Mouse (Mus musculus) c-Kit-positive CD71-positive TER-119-negative erythroid progenitor cells, embryonic 14.5 days (primary cell): ENCODE results near the gene Epb42.
"Not testable (repeated sequence)": the region's sequence is repeated elsewhere in the genome, so short reads cannot be mapped to it uniquely, and the experiment has no call there.

Source experiments
- DNase-seq: peaks from one replicate; pipeline ENCODE4 v3.0.0-alpha.2; 2013; ENCODE audit warnings: low read depth

Gene Epb42

GRCm38 (mm10) chr2:121007925-121008663, 28.8 kb downstream of the Epb42 start, which contains the start of gene Ccndbp1:
Gene Ccndbp1, plus strand, starts transcription at chr2:121008403.
- DNase-seq: peak; percentile 88

DNA sequence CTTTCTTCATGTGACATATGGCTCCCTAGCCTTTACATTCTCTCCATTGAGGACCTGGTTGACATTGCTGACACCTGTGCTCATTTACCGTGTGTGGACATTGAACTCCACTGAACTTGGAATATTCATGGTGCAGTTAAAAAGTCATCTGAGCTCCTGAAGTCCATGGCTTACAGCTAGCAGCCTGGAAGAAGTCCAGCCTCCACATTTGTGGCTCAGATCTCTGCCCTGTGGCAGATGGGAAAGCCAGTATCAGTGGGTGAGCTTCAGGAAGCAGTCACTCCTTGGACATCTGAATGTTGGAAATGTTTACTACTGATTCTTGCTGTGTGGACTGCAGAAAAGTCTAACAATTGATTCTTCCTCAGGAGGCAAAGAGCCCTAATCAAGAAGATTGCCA, 29.9 kb downstream of the Epb42 start:
- no peak for DNase-seq

DNA sequence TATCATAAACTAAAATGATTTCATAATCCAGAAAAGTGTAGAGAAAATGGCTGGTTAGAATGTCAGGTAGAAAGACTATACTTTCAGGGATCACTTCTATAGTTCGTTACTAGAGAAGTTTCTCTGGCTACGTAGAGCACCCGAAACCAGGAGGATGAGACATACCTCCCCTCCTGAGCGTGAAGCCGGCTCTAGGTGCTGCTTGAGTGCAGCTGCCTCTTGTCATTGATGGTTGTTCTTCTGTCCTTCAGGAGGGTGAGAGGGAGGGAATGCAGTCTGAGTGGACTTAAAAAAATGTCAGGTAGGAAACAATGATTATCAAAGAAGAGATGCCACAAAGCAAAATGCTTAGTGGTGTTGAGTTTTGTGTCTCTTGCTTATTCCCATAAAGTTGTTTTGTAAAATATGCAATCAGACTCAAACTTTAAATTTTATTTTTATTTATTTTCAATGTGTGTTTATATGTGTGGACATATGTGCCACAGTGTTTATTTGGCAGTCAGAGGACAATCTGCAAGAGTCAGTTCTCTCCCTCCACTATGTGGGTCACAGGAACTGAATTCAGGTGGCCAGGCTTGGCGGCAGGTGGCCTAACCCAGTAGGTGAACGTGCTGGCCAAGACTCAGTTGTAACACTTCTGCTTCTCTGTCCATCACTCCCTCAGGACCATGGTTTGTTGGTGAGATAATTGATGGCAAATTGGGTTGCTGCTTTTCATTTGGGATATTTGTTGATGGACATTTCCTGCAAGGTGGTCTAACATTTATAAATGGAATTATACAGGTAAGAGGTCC, 32.7 kb downstream of the Epb42 start:
- DNase-seq: no peak

- no peak for DNase-seq
Measured at GRCm38 (mm10) chr2:121003586-121003985, 33.3 kb downstream of the Epb42 start.

- no peak for DNase-seq
Measured at GRCm38 (mm10) chr2:120998863-120999262, 38.0 kb downstream of the Epb42 start.

GRCm38 (mm10) chr2:120996607-120997006, 40.3 kb downstream of the Epb42 start:
- not testable (repeated sequence) for DNase-seq

- no peak for DNase-seq
Measured at GRCm38 (mm10) chr2:120991196-120991595, 45.7 kb downstream of the Epb42 start.

GRCm38 (mm10) chr2:120985241-120985640, 51.6 kb downstream of the Epb42 start:
- no peak for DNase-seq

DNA sequence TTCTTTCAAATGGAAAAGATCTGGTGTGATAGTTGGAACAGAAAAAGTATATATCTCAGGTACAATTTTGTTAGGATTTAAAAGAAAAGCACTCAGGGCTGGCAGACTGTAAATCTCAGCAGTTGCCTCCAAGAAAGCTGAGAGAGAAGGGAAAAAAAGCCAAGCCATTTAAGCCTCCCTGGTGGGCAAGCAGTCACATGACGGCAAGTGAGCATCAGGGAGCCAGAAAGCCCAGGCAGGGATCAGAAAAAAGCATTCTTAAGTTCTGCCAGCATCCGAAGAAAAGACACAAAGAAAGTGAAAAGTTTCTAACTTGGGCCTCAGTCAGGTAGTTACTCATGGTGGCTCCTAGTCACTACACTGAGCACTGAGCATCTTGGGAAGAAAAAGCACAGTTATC, 53.3 kb downstream of the Epb42 start:
- no peak for DNase-seq

DNA sequence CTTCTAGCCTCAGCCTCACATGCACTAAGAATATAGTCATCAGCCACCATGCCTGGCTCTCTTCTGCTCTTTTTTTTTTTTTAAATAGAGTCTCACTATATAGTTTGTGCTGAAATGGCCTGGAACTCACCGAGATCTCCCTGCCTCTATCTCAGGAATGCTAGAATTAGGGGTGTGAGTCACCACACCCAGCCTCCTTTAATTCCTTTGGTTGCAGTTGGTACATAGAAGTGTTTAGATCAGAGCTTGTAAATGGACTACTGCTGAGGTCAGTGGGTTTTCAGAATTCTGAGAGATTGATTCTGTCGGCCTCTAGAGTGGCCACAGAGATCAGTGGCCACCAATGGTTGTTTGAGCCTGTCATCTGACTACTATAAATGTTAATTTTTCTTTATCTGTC, 56.0 kb downstream of the Epb42 start:
- DNase-seq: no peak

DNA sequence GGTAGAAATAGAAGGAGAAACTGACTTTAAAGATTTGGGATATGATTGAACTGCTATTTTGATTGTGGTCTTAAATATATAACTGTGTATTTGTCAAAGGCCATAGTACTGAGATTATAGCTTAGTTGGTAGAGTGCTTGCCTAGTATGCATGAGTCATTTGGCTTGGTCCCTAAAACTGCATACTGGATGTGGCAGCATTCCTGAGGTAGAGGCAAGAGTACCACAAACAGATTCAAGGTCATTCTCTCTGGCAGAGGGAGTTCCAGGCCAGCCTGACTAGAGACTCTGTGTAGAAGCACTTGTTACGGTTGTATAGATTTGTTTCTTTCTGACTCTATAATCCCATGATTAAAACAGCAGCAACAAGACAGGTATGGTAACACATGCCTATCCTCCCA, 57.1 kb downstream of the Epb42 start:
- DNase-seq: no peak

GRCm38 (mm10) chr2:120978693-120979037, 58.2 kb downstream of the Epb42 start:
- DNase-seq: no peak

DNA sequence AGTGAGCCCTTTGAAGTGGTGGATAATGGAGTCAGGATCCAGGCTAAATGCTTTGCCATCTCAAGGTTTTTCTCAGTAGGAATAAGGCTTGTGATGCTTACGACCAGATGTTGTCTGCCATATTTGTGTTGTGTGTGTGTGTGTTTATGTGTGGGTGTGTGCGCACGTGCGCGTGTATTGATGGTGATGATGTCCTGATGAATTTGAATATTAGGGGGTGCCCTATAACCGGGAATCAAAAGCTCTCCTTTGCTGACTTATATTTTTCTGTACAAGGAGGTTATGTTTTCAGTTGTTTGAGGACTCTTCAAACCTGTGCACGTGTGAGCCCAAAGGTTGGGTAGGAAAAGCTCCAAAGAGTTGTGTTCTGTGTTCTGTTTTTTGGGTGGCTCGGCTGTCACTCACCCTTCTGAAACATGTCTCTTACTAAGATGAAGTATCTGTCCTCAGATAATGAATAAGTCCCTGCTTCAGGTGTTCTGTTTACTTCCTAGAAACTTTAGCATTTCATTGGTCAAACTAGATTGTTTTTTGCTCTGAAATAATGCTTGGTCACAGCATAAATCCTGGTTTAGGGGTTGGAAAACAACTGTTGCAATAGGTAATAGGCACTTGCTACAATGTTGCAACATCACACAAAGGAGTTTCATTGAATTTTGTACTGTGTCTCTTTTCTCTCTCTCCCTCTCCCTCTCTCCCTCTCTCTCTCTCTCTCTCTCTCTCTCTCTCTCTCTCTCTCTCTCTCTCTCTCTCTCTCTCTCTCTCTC, 58.8 kb downstream of the Epb42 start:
- no peak for DNase-seq

DNA sequence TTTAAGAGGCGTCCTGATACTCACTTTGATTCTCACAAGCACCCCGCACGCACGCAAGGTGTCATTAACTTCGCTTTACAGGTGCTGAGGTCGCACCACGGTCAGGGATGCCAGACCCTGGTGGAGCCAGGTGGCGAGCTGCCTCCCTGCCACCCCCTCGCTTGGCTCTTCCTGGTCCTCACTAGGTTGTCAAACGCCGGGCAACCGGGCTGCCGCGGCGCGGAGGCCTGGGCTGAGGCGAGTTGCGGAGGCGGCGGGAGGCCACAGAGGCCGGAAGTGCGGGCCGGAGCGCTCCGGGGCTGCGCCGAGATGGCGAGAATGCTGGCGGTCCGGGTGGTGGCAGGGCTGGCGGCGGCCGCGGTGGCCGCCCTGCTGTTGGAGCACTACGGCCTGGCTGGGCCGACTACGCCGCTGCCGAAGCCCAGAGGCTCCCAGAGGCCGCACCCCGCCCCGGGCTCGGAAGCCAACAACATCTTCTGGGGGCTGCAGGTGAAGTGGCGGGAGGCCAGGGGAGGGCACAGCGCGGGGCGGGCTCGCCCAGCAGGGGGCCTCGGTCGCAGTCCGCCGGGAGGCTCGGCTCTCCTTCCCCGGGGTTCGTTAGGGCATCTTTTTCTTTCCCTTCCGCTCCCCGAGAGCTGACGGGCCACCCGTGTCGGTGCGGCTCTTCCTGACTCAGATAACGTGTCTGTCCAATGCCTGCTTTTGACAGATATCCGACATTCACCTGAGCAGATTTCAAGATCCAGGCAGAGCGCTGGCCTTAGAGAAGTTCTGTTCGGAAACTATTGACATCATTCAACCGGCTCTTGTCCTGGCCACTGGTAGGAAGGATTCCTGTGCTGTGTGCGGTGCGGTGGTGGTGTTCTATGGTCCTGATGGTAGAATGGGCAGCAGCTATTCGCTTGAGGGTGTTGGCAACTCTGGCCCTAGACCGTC, 59.6 kb downstream of the Epb42 start, which contains the start of gene Tmem62:
Tmem62 (plus strand) TSS at position 28 of the 936 bp plus-strand sequence.
- peak; percentile 60 for DNase-seq

- DNase-seq: no peak
Measured at GRCm38 (mm10) chr2:120976308-120976707, 60.6 kb downstream of the Epb42 start.

DNA sequence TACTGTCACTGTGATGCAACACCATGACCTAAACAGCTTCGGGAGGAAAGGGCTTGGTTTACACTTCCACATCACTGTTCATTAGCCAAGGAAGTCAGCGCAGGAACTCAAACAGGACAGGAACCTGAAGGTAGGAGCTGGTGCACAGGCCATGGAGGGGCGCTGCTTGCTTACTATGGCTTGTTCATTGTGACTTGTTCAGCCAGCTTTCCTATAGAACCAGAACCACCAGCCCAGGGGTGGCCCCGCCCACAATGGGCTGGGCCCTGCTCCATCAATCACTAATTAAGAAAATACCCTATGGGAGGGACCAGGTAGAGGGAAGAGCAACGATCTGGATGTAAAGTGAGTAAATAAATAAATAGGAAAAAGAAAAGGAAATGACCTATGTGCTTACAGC, 63.9 kb downstream of the Epb42 start:
- DNase-seq: no peak

DNA sequence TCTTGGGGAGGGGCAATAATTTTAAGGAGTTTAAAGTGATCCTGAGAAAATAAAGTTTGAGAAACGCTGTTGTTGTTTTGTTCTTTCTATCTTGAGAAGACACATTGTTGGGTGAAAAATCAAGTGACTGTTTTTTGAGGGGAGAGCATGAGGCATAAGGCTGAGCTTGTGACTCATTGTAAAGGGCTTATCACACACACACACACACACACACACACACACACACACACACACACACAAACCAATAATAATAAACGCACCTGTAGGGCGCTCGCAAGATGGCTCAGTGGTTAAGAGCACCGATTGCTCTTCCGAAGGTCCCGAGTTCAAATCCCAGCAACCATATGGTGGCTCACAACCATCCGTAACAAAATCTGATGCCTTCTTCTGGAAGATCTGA, 64.6 kb downstream of the Epb42 start:
- not testable (repeated sequence) for DNase-seq

DNA sequence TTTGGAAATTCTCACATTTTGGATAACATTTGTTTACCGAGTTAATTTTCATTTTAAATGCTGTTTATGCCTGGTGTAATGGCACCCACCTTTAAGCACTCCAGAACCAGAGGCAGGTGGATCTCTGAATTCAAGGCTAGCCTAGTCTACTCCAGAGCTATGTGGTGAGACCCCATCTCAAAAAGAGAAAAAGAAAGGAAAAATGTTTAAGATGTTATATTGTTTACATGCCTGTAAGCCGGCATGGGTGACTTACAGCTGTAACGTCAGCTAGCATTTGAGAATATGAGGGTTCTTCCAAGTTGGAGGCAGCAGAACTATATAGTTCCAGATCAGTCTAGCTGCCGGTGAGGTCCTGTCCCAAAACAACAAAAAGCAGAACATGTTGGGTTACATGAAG, 65.1 kb downstream of the Epb42 start:
- no peak for DNase-seq

DNA sequence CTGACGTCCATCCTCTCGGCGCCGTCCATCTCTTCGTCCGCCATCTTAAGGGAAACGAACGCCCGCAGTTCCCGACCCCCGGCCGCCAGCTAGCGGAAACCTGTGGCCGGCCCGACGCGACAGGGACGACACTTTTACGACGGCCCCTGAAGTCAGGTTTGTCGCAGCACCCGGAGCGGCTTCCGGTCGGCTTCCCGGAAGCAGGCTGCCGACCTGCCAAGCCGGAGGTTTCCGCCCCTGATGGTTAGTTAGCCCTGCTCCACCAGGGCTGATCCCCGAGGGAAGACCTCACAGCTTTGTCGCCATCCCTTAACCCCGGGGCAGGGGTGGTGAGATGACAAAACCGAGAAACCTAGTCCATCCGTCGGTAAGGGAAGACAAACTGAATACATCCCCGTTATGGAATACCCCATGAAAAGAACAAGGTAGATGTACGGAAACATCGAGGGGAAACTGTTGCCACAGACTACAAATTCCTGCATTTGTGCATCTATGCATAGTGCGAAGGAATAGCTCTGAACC, 66.3 kb downstream of the Epb42 start, which contains the start of gene Ubr1:
Ubr1 (minus strand) TSS at position 157 of the 522 bp plus-strand sequence.
- peak; percentile 85 for DNase-seq

- DNase-seq: peak; percentile 34
Measured at GRCm38 (mm10) chr2:120970045-120970539, 66.8 kb downstream of the Epb42 start.
